Mouse (Mus musculus) CH12F3 (cell line): ENCODE data around the gene Sult1d1.
"Not testable (repeated sequence)": the region's sequence is repeated elsewhere in the genome, so short reads cannot be mapped to it uniquely, and the experiment has no call there.

ENCODE experiments used
- in situ Hi-C: fragments of 300-500 bp; cut with MboI; formaldehyde crosslinking; loops from 2 replicates; pipeline ENCODE4 v1.14.3; 2020; ENCODE audit warnings: low sequenced_read_pairs

The Sult1d1 gene

GRCm38 (mm10) chr5:87568845-87569244 is at the start of gene Sult1d1:
Gene Sult1d1, minus strand, starts transcription at chr5:87569027.
- in situ Hi-C loops = no loop called here

- in situ Hi-C loops = no loop called here
These were observed 46.2 kb upstream of the Sult1d1 start for GRCm38 (mm10) chr5:87615128-87615390.

- in situ Hi-C loops = no loop called here
These were observed 45.7 kb upstream of the Sult1d1 start for GRCm38 (mm10) chr5:87614364-87615127.

GRCm38 (mm10) chr5:87601018-87601417 is 32.2 kb upstream of the Sult1d1 start:
- in situ Hi-C loops = no loop called here

- in situ Hi-C loops = no loop called here
These were observed 29.1 kb upstream of the Sult1d1 start for GRCm38 (mm10) chr5:87597891-87598290.

- in situ Hi-C loops = no loop called here
These were observed 22.7 kb upstream of the Sult1d1 start, which contains the start of gene Sult1e1 for GRCm38 (mm10) chr5:87591494-87591893. Gene Sult1e1, minus strand, starts transcription at chr5:87591594.

GRCm38 (mm10) chr5:87589916-87590315 is 21.1 kb upstream of the Sult1d1 start:
- in situ Hi-C loops = no loop called here

- in situ Hi-C loops = no loop called here
These were observed 11.6 kb upstream of the Sult1d1 start for GRCm38 (mm10) chr5:87580389-87580788.

GRCm38 (mm10) chr5:87574174-87574573 is 5.3 kb upstream of the Sult1d1 start:
- in situ Hi-C loops = no loop called here

- in situ Hi-C loops = no loop called here
These were observed 4.7 kb upstream of the Sult1d1 start for GRCm38 (mm10) chr5:87573490-87573889.

GRCm38 (mm10) chr5:87572781-87573180 is 4.0 kb upstream of the Sult1d1 start:
- in situ Hi-C loops = no loop called here

GRCm38 (mm10) chr5:87567306-87567705 is 1.5 kb downstream of the Sult1d1 start:
- in situ Hi-C loops = no loop called here

GRCm38 (mm10) chr5:87562966-87563365 is 5.9 kb downstream of the Sult1d1 start:
- in situ Hi-C loops = no loop called here

- in situ Hi-C loops = no loop called here
These were observed 6.3 kb downstream of the Sult1d1 start for GRCm38 (mm10) chr5:87562526-87562925.

- in situ Hi-C loops = no loop called here
These were observed 8.7 kb downstream of the Sult1d1 start for GRCm38 (mm10) chr5:87560145-87560544.

- in situ Hi-C loops = no loop called here
These were observed 17.9 kb downstream of the Sult1d1 start for GRCm38 (mm10) chr5:87550935-87551334.

- in situ Hi-C loops = no loop called here
These were observed 30.7 kb downstream of the Sult1d1 start, which contains the start of gene Sult1b1 for GRCm38 (mm10) chr5:87538111-87538510. Gene Sult1b1, minus strand, starts transcription at chr5:87538195.

- in situ Hi-C loops = no loop called here
These were observed 32.7 kb downstream of the Sult1d1 start for GRCm38 (mm10) chr5:87535994-87536644.

- in situ Hi-C loops = no loop called here
These were observed 36.5 kb downstream of the Sult1d1 start for GRCm38 (mm10) chr5:87532288-87532687.

- in situ Hi-C loops = not testable (repeated sequence)
These were observed 45.3 kb downstream of the Sult1d1 start for GRCm38 (mm10) chr5:87523561-87523960.

- in situ Hi-C loops = no loop called here
These were observed 62.9 kb downstream of the Sult1d1 start for GRCm38 (mm10) chr5:87505776-87506458.
